Mouse (Mus musculus) T-helper 1 cell (primary cell): ENCODE data around the gene Pepd.

ENCODE experiments used
- in situ Hi-C: fragments of 300-600 bp; cut with MboI, MseI; formaldehyde crosslinking; loops from one replicate; pipeline ENCODE4 v1.15.1; 2025; ENCODE audit warnings: high pct_unique_total_duplicates

Pepd gene

DNA sequence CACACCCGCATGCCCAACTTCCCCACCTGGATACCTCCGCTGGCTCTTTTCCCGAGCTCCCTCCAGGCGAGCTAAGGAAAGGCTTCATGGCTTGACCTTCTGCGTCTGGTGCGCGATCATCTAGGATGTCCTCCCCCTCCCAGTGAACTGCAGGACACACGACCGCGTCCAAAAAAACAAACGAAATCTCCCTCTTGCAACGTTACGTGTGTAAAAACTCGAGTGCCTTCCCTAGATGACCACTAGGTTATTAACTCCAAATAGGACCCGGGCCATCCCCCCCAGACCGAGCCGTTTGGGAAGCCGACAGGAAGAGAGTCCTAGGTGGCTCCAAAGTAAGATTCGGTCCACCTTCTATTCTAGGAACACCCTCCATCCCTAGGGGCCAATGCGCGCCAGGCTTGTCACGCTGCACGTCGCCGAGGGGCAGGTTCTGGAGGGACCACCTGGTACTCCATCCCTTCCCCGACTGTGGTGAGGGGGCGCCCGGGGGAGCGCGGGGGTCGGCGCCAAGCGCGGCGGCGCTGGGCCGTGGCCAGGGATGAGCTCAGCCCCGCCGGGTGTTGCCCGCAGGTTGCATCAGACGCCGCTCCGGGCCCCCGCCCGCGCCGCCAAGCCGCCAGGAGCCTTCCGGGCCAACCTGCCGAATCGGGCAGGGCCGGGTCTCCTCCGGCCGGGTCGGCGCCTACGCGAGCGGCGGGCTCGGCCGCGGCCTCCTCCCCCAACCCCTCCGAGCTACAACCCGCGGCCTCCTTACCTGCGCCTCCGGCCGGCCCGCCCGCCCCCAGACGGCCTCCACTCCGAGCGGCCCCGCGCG is 143.6 kb downstream of the Pepd start:
- in situ Hi-C loops: no loop called here

DNA sequence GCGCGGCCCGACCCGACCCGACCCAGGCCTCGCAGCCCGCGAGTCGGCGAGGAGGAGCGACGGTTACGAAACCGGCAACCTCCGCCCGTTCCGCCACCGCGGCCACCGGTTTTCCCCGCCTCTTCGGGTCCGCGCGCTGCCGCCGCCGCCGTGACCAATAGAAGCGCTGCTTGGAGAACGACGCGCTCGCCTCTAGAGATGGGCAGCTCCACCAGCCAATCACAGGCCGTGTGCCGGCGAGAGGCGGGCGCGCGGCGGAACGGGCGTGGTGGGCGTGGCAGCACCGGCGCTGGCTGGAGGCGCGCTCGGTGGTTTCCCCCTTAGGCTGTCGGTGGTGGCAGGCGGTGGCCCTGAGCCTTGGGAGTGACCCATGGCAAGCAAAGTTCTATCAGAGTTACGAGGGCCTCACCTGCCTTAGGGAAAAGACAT is 144.3 kb downstream of the Pepd start, which contains the start of gene Cebpg:
Gene Cebpg, minus strand, starts transcription at position 138 of the 429 bp plus-strand sequence.
- in situ Hi-C loops: no loop called here

DNA sequence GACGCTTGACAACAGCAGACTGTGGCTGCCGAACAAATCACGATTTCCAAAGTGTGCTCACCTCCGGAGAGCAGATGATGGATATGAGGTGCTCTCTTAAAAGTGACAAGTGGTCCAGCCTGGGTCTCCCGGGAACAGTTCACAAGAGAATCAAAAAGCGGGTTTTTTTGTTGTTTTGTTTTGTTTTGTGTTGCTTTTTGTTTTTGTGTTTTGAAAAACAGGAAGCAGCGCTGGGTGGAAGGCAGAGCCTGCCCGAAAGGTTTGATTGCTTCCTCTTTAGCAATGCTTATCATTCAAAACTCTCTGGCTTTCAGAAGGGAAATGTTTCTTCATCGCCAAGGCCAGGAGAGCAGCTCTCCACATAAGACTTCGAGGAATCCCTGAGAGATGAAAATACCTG is 144.8 kb downstream of the Pepd start:
- in situ Hi-C loops: no loop called here

DNA sequence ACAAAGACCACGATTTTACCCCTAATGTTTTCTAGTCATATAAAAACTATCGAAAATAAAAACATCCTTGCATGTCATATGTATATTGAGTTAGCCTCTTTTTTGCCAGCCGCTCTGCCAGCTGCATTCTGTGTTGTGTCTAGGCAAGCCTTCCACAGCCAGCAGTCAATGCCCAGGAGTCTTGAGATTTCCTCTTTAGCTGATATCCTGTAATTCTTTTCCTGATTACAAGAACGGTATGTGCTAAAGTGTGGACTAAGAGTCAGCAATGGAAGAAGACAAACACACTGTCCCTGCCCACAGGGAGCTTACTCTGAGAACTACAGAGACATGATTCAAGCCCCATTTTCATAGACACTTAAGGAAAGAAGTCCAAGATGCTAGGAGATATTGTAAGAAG is 145.4 kb downstream of the Pepd start:
- in situ Hi-C loops: no loop called here

DNA sequence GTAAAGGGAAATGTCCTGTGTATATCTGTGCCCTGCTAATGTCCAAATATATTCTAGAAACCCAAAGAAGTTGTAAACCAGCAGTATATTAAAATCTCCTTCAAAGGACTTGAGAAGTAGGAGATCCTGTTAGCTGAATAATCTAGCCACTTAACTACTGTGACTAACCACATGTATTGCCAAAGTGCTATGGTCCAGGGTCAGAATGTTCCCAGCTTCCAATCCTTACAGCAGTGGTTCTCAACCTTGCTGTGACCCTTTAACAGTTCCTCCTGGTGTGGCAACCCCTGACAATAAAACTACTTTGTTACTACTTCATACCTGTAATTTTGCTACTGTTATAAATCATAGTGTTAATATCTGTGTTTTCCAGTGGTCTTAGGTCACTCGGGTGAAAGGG is 146.2 kb downstream of the Pepd start:
- in situ Hi-C loops: no loop called here

DNA sequence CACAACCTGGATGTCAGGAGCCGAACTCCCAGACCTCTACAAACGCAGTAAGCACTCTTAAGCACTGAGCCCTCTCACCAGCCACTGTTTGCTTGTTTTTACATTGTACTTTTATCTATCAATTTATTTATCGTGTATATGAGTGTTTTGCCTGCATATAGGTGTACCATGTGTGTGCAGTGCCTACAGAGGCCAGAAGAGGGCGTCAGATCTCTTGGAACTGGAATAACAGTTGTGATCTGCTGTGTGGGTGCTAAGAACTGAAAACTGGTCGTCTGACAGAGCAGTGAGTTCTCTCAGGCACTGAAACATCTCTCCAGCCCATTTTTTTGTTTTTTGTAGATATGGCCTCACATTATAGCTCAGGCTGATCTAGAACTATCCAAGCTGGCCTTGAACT is 147.3 kb downstream of the Pepd start:
- in situ Hi-C loops: no loop called here

DNA sequence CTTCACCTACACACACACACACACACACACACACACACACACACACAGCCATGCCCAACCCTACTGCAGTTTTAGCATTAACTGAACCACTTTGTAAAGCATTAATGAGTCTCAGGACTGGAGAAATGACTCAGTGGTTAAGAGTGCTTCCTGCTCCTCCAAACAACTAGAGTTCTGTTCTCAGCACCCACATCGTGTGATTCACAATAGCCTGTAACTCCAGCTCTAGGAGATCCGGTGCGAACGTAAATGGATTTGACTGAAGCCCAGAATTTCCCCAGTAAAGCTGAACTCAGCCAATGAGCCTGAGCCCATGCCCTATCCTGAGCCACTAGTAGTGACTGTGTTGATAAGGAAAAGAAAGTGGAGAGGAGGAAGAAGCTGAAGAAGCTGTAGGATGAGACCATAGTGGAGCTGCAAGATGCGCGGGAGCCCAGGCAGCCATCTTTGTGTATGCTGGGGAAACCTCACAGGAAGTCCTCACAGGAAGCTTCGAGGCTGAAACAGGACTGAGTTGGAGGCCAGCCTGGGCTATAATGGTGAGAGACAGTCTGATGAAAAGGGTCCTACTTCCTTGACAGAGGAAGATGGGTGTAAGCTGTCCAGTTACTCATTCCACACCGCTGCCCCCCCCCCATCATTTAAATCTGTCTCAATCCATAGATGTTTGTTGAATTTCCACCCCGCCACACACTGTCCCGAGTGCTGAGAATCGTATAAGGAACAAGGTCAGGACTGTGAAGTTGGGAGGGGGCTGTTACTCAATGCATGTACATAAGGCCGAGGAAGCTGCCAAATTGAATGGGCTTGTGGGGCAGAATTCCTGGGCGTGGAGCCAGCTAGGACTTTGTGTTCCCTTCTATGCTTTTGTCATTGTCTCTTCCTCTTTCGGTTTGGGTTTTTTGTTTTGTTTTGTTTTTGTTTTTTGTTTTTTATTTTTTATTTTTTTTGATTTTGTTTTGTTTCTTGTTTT is 152.4 kb downstream of the Pepd start:
- in situ Hi-C loops: no loop called here

DNA sequence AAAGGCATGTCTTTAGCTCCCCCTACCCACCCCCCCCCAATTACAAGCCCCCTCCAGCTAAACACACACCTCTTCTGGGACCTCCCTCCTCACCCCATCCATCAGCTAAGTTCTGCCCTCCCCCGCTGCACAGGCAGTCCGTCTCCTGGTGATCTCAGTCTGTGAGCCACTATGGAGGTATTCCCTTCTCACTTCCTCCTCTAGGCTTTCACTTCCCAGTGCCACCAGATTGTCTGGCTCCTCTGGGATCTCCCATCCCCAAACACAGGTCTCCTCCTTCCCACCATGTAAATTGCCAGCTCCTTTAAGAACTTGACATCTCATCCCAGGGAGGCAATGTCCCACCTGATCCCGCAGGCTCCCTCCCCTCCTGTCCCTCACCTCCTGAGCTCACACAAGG is 153.8 kb downstream of the Pepd start:
- in situ Hi-C loops: no loop called here

DNA sequence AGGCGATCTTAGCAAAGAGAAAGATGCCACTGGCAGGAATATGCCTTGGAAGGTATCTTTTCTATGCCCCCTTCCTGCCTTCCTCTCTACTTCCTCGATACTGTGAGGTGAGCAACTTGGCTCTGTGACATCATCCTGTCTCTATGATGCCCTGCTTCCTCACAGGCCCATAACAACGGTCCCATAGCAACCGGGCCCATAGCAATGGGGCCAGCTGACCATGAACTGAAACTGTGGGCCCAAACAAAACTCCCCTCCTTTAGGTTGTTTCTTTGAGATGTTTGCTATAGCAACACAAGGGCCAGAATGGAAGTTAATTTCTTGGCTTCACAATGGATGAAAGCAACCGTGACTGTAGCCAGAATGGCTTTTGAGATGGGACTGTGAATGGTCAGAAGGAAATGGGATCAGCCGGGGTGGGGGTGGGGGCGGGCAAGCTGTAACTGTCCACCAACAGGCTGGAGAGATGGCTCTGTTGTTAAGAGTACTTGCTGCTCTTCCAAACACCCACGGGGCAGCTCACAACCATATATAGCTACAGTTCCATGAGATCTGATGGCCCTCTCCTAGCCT is 154.5 kb downstream of the Pepd start:
- in situ Hi-C loops: no loop called here

DNA sequence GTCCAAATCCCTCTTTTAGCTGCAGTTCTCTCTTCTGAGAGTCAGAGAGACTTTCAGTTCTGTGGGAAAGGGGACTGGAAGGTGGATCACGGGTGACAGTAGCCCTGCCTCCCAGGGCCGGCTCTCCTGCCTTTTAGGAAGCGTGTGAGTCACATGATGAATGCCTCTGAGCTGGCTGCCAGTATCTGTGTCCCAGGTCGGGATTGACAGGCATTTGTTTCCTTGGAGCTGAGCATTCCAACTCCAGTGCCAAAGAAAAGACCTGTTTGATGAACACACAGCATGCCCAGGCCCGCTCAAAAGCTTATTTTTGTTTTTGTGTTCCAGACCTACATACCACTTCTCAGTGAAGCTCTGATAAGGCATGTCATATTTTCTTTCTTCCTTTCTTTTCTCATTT is 164.5 kb downstream of the Pepd start:
- in situ Hi-C loops: no loop called here

DNA sequence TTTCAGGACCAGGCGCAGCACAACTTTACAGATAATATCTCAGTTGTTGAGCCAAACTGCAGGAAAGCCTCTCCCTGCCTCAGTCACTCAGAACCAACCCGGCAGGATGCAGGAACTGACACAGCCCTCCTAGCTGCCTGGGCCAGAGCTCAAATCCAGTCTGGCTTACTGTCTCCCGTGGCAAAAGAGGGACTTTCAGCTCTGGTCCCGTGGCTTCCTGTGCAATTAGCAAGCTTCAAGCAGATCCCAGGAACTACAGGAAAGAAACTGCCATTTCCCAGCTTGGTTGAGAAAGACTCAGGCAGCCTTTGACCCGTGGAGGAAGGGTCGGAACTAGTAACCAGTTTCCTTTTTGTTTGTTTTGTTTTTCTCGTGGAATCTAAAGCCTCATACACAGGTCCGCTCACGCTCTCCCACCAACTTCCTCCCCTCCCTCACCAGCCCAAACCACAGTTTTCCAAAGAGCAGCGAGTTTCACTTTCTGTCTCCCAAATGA is 168.7 kb downstream of the Pepd start:
- in situ Hi-C loops: no loop called here

DNA sequence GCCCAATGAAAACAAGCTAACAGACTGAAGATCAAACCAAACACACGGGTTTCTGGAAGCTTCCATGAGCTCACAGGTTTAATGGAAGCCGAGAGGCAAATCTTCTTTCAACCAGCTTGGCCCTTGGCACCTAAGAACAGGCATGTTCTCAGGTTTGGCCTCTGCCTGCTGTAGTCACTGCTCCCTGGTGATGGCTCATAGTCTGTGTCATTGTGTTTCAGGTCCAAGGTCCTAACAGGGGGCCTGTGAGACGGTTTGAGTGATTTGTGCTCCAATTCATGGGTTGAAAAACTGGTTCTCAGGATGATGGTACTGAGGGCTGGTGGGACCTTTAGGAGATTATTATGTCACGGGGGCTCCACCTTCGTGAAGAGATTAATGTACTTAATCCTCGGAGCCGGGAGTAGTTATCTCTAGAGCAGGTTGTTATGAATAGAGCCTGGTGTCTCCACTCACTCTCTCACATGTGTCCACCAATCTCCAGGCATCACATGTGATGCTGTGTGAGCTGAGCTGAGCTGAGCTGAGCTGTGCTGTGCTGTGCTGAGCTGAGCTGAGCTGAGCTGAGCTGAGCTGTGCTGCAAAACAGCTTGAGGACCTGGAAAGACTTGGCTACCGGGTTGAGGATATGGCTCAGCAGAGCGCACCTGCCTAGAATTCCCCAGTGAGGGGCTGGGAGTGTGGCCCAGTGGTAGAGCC is 169.4 kb downstream of the Pepd start:
- in situ Hi-C loops: no loop called here

DNA sequence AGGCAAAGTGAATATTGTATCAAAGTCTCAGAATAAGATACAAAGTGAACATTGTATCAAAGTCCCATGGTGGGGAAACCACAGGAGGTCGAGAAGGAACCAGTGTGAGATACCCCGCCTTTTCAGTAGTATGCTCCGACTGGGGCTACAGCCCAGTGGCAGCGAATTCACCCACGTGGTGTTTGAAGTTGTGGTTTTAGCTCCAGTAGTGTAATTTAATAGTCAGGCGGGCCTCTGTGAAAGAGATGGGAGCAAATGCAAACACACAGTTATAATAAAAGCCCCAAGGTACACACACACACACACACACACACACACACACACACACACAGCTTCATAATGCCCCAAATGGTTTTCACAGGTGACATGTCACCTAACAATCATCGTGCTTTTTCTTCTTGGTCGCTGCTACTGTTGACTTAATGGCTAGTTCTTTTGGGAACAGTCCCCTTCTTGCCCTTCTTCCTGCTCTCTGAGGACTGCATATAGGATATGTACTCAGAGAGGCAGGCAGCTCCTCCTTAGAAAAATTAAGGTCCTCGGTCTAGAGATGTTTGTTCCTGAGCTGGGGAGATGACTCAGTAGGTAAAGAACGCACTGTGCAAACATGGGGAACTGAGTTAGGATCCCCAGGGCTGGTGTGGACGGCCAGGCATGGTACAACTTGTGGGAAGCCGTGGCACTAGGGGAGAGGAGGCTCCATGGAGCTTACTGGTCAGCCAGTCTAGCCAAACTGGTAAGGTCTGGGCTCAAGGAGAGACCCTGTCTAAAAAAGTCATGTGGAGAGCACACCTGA is 172.6 kb downstream of the Pepd start:
- in situ Hi-C loops: no loop called here

DNA sequence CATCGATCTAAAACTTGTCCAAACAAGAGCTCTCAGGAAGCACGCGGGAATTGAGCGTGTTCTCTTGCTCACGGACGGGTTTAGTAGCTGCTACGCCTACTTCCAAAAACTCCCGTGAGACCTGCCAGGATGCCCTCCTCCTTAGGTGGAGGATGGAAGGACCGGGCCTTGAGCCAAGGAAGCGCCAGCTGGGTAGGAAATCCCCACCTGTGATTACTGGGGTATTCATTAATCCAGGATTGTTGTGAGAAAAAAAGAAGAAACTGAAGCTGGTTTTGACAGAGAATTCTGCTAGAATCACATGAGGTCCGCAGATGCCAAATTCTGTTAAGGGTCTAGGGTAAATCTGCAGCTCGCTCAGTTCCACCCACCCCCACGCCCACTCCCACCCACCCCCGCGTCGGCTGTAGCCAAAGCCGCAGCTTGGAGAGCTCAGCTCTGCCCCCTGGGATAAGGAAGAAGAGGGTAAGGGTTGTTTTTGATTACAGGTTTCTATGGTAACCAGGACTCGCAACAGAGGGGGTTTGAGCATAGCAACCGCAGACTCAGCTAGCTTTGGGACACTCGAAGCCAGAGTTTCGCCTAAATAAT is 174.2 kb downstream of the Pepd start:
- in situ Hi-C loops: no loop called here

DNA sequence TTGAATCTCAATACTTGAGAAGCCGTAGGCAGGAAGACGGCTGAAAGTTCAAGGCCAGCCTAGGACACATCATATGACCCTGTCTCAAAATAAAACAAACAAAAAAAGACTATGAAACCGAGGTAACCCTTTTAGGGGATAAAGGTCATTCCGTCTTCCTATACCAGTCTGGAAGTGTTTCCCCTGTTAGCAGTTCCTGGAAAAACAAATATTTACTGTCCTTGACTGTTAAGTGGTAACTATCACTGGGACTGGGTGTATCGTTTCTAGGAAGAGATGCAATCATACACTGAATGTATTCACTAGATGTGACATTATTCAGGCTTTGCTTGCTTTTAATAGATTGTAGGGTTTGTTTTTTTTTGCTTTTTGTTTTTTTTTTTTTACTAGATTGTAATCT is 178.4 kb downstream of the Pepd start:
- in situ Hi-C loops: no loop called here
